Comparison of ENCODE assay signal across 23 mouse cellular contexts in the genomic region with DNA sequence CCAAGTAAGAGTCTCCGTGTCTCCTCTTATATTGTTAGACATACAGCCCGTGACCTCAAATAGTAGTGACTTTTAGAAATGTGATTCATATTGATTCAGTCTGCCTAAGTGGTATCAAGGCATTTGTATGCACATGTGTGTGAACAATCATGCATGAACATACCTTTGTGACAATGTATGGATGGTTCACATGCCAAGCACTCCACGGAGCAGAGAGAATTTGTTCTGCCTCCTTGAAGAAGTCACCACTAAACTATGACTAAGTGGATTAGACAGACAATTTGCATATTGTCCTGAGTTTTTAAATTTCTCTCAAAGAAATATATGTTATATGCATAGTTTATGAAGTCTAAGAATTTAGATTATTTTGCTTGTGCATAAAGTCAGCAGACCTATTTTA.
A peak's percentile ranks its signal among the peaks of the same experiment; 100 is the strongest.
DNase-seq lines count a peak whose midpoint lies in the region; ATAC-seq and TF ChIP-seq lines count a peak whose summit lies in the region.
"Had no signal": no experiment of that assay in that cellular context is flagged by ENCODE, and none has a peak within 500 bp of the region (broad histone marks: within the 10 kb centered on the region; RNA-seq: fewer than 3 reads in every experiment).

No protein-coding gene starts in this region.

- WGBS in hindbrain, embryonic 14.5 days, result 66% methylated on average over 3 of the region's 3 CpGs

- CTCF ChIA-PET in Patski (lab: Charles Lee), result no interaction called here

- H3K9me3 ChIP-seq in hindbrain, embryonic 14.5 days (ENCODE audit: control insufficient read depth, low read length), result no peaks in the 10 kb centered on the region

- no peak for TF ChIP-seq CTCF in Patski (IDR thresholded peaks at IDR 0.05)

- in situ Hi-C loops in Patski (cut with MboI; ENCODE audit: low pct_unique_long_range_greater_than_20kb), result no loop called here

- peak; percentile 0 for DNase-seq in Muller cell, postnatal 12 days (ENCODE audit: inconsistent ontology term)
- peak; percentile 30 for DNase-seq in Patski (ENCODE audit: low read depth, low spot score)
- peak; percentile 20 for DNase-seq in retina, embryonic 14.5 days (ENCODE audit: low spot score)
- DNase-seq in retina, postnatal 1 day, result peak; percentile 2
- DNase-seq in kidney, adult 8-10 months, result no peak
- no peak for DNase-seq in hindbrain, embryonic 14.5 days (ENCODE audit: low spot score)
- no peak for DNase-seq in cerebellum, postnatal 36 days
- DNase-seq in kidney, postnatal 4 days, result no peak
- DNase-seq: adrenal gland, adult 2 months; adrenal gland, adult 8-10 months; adrenal gland, postnatal 10 days; adrenal gland, postnatal 14 days; adrenal gland, postnatal 25 days; adrenal gland, postnatal 36 days; B cell, adult 2 months; cerebellum, adult 11 months; cerebellum, adult 11-12 months; cerebellum, adult 18-20 months; cerebellum, adult 2 months had no signal

- no peaks in the 10 kb centered on the region for H3K4me1 ChIP-seq in hindbrain, embryonic 14.5 days (replicated peaks; ENCODE audit: control insufficient read depth, insufficient read depth, low read length)

- H3K9ac ChIP-seq in hindbrain, embryonic 14.5 days, result no peak overlapping the region

- H3K4me3 ChIP-seq in hindbrain, embryonic 14.5 days (replicated peaks; ENCODE audit: low read length), result no peak overlapping the region

- ATAC-seq in Patski, result peak; percentile 94
- no peak for ATAC-seq in hindbrain, embryonic 14.5 days (ENCODE audit: low FRiP score)
- ATAC-seq: activated CD4-positive, CD25-positive, alpha-beta regulatory T cell, adult 4 months; CD4-positive, CD25-positive, alpha-beta regulatory T cell, adult 4 months had no signal

- H3K36me3 ChIP-seq in hindbrain, embryonic 14.5 days (replicated peaks; ENCODE audit: control insufficient read depth, insufficient read depth), result no peaks in the 10 kb centered on the region
- H3K36me3 ChIP-seq: G1E had no signal

- POLR2A ChIA-PET in Patski (lab: Charles Lee), result no interaction called here

- H3K27ac ChIP-seq in hindbrain, embryonic 14.5 days, result no peak overlapping the region

- H3K4me2 ChIP-seq in hindbrain, embryonic 14.5 days (replicated peaks), result no peak overlapping the region

- H3K27me3 ChIP-seq in Patski, result no peaks in the 10 kb centered on the region
- no peaks in the 10 kb centered on the region for H3K27me3 ChIP-seq in hindbrain, embryonic 14.5 days (ENCODE audit: control insufficient read depth, insufficient read depth, low read length)
- H3K27me3 ChIP-seq: CH12.LX had no signal

Comparison
In these comparisons a context has a peak if more than half of its experiments do, and no peak if none do; other contexts are left out.
1. DNase-seq: peak in Muller cell, postnatal 12 days (single experiment), Patski (single experiment), retina, embryonic 14.5 days (single experiment) and retina, postnatal 1 day (single experiment); none in kidney, adult 8-10 months (0 of 2), hindbrain, embryonic 14.5 days (single experiment), cerebellum, postnatal 36 days (0 of 2) and kidney, postnatal 4 days (0 of 2).